Mouse (Mus musculus) lung, adult 2 months (tissue): ENCODE data around the gene Negr1. TPM values are rescaled to one million over a fixed set of nuclear protein-coding genes. Genes with fewer than 3 reads are reported as not detected.
A peak's percentile ranks its signal among the peaks of the same experiment; 100 is the strongest.

Source experiments
- DNase-seq: peaks from one replicate; pipeline ENCODE4 v3.0.0; 2022
- H3K4me1 ChIP-seq: fragments of 200-500 bp; 2 replicates; pipeline ENCODE4 v1.6.1; 2011; ENCODE audit warnings: low read length; ENCODE audit not compliant: control insufficient read depth, insufficient read depth
- H3K4me3 ChIP-seq: fragments of 200-500 bp; replicated peaks from 2 replicates; pipeline ENCODE3; 2011; ENCODE audit warnings: low read depth, mild to moderate bottlenecking, control low read depth, low read length; ENCODE audit errors: extremely low read depth
- CTCF ChIP-seq: fragments of 200-500 bp; IDR thresholded peaks from 2 replicates; pipeline ENCODE4 v1.5.1; 2011; ENCODE audit warnings: mild to moderate bottlenecking, low read length, control low read depth; ENCODE audit not compliant: insufficient read depth
- POLR2A ChIP-seq: fragments of 200-500 bp; IDR thresholded peaks from 2 replicates; pipeline ENCODE4 v1.6.1; 2011; ENCODE audit warnings: low read depth, mild to moderate bottlenecking, control low read depth, low read length, borderline replicate concordance; ENCODE audit errors: extremely low read depth
- WGBS: fragments of 180-500 bp; shearing (Covaris S2); methylation state at CpG from one replicate; pipeline ENCODE4 v1.1.7; 2018; 5-methylcytosine and 5-hydroxymethylcytosine counted together
- polyA plus RNA-seq: library from polyadenylated mRNA; depleted of rRNA; stranded (reverse); fragments of >200 nt; gene quantifications from 2 replicates; pipeline ENCODE4 v1.2.3, GENCODE M21; 2012

The Negr1 gene
- polyA plus RNA-seq, 1 experiment = 1.5 TPM

- no peak for DNase-seq
- no peak for TF ChIP-seq CTCF
- WGBS = 63% methylated on average over 5 of the region's 5 CpGs
- Histone ChIP-seq H3K4me1 (no peaks in the 10 kb centered on the region), H3K4me3 (no peak overlapping the region)
Measured at GRCm38 (mm10) chr3:157215937-157216719, 654.5 kb downstream of the Negr1 start.

DNA sequence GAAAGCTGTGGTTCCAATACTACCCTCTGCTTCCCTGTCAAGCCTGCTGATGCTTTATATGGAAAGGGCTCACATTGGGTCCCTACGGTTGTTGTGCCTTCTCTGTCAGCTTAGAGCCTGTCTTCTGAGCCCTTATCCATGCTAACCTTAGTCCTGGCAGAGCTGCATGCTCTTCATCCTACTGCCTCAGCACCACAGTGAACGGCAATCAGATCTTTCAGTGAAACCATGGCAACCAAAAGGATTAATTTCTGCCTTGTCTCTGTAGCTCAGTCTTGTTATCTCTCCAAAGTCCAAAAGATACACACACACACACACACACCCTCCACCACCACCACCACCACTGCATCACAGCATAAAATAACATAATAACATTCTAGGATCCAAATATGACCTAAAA, 656.2 kb downstream of the Negr1 start:
- DNase-seq = no peak
- H3K4me3 ChIP-seq = no peak overlapping the region
- no peak for TF ChIP-seq POLR2A
- no peak for TF ChIP-seq CTCF
- no peaks in the 10 kb centered on the region for H3K4me1 ChIP-seq
- 46% methylated on average over 2 of the region's 2 CpGs for WGBS

DNA sequence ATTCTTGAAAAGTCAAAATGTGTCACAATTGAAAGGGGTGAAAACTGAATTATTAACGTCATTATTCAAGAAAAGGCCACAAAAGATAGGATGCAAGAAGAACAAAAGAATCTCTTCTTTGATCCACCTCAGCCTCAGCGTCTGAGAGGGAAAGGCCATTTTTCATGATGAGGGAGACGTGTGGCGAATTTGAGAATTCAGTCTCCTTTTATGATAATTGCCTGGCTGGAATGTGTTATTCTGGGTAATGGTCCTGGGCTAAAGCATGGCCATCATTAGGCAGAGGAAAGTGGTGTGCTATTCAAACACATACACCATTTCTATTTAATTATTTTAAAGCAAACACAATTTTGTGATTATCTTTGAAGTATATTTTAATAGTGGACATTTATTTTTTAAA, 663.3 kb downstream of the Negr1 start:
- DNase-seq = no peak
- no peak for TF ChIP-seq CTCF
- TF ChIP-seq POLR2A = no peak
- WGBS = 70% methylated on average over 4 of the region's 4 CpGs
- no peaks in the 10 kb centered on the region for H3K4me1 ChIP-seq
- H3K4me3 ChIP-seq = no peak overlapping the region

DNA sequence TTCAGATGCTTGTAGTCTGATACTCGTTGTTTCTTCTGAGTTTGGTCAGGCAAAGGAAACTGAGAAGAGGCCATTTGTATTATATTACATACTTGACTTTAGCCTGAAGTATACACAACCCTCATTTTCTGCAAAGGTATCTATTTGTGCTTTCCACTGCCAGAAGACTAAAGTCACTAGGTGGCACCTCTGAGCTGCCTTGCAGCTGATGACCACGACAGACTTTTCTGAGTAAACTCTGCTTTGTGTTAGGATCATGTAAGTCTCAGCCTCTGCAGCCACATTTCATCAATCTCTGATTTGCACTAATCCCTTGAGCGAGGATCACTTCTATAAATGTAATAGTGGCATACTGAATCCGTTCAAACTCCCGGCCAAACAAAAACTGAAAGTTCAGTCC, 671.1 kb downstream of the Negr1 start:
- WGBS = 24% methylated on average over 5 of the region's 5 CpGs
- no peak for DNase-seq
- H3K4me3 ChIP-seq = no peak overlapping the region
- 0 out of 2 replicates have a peak, but pooled peaks have one; percentile 17 for TF ChIP-seq CTCF
- TF ChIP-seq POLR2A = no peak
- no peaks in the 10 kb centered on the region for H3K4me1 ChIP-seq

- WGBS = 74% methylated on average over 1 of the region's 1 CpGs
- no peaks in the 10 kb centered on the region for H3K4me1 ChIP-seq
Measured at GRCm38 (mm10) chr3:157240240-157240639, 678.6 kb downstream of the Negr1 start.

DNA sequence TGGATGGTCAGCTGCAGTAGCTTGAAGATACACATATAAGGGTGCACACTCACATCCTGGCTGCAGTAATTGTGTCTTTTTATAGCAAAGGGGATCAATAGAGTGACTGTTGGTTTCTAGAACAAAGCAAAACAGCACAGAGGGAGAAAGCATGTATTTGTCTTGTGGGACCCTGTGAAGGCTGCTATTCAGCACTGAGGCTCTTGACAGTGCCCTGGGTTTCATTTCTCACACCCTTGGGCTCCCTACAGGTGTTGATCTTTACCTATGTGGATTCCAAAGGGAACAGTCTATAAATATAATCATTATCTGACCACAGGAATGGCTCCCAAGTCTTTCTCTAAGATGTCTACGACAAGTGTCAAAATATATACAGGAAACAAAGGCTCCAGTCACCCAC, 693.9 kb downstream of the Negr1 start:
- Histone ChIP-seq H3K4me1 (no peaks in the 10 kb centered on the region), H3K4me3 (no peak overlapping the region)
- WGBS = 32% methylated on average over 1 of the region's 1 CpGs
- DNase-seq = no peak
- no peak for TF ChIP-seq CTCF
- no peak for TF ChIP-seq POLR2A

More at GRCm38 (mm10) chr3:157240240-157240639, 678.6 kb downstream of the Negr1 start:
- TF ChIP-seq CTCF (no peak), POLR2A (no peak)
- no peak overlapping the region for H3K4me3 ChIP-seq
- no peak for DNase-seq

- no peak overlapping the region for H3K4me3 ChIP-seq
- WGBS = 51% methylated on average over 3 of the region's 3 CpGs
- TF ChIP-seq POLR2A = no peak
- TF ChIP-seq CTCF = no peak
Measured at GRCm38 (mm10) chr3:157255863-157256262, 694.3 kb downstream of the Negr1 start.

DNA sequence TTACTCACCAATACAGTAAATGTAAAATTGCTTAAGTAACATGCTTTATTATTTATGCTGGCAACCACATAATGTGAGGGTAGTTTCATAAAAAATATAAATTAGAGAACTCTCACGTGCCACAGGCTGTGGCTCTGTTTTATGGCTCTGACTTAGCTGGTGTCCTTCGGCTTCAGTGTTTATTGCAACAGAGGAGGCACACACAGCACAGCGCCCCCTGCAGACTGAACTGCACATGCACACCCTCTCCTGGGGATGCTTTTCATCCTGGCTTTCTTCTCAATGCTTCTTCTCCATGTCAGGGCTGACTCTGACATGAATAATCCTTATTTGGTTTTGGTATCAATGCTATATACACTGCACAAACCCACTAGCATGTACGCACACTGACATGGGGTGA, 707.1 kb downstream of the Negr1 start:
- DNase-seq = no peak
- H3K4me3 ChIP-seq = no peak overlapping the region
- no peaks in the 10 kb centered on the region for H3K4me1 ChIP-seq
- 68% methylated on average over 4 of the region's 4 CpGs for WGBS
- TF ChIP-seq CTCF = no peak
- TF ChIP-seq POLR2A = no peak

More at GRCm38 (mm10) chr3:157255863-157256262, 694.3 kb downstream of the Negr1 start:
- H3K4me1 ChIP-seq = no peaks in the 10 kb centered on the region
- no peak for DNase-seq

DNA sequence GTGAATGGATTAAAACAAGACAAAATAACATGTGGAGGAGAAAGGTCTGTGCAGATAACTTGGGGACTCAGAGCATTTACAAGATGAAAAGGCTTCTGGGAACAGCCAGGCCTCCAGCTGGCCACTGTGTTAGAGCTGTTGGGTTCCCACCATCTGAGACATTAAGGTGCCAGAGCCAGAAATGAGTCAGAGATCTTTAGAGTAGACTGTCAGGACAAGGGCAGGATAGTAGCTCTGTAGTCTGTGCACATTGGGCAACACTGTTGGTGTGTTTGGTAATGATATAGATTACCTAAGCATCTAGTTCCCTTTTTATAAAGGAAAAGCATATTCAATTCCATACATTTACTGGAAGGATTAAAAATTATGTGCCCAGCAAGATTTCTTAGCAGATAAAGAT, 710.8 kb downstream of the Negr1 start:
- DNase-seq = no peak
- TF ChIP-seq CTCF = no peak
- TF ChIP-seq POLR2A = no peak
- Histone ChIP-seq H3K4me1 (no peaks in the 10 kb centered on the region), H3K4me3 (no peak overlapping the region)

DNA sequence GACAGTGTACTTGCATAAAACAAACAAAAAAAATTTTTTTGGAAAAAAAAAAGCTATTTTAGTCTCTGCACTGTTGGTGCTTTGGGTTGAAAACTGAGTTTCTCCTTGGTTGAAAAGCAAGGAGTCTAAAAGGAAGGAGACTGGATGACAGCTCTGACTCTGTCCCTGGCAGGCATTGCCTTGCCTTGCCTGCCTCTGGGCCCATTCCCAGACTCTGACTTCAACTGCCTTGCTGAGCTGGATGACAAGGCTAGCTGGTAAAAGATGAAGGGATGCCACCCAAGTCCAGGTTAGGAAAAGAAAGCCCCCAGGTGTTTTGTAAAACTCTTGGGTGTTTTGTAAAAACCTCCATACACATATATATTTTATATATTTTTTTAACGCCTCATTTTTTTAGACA, 712.5 kb downstream of the Negr1 start:
- TF ChIP-seq POLR2A (no peak), CTCF (no peak)
- Histone ChIP-seq H3K4me3 (no peak overlapping the region), H3K4me1 (no peaks in the 10 kb centered on the region)
- DNase-seq = no peak
- 80% methylated on average over 1 of the region's 1 CpGs for whole genome bisulfite sequencing
